Mouse (Mus musculus): ENCODE results near the gene Ubn2. TPM values are rescaled to one million over a fixed set of nuclear protein-coding genes. Genes with fewer than 3 reads are reported as not detected.
"Not testable (repeated sequence)": the region's sequence is repeated elsewhere in the genome, so short reads cannot be mapped to it uniquely, and the experiment has no call there.

Ubn2 gene
- total and polyA plus RNA-seq, 2 experiments from 2014 or later: 13.5 to 24.0 TPM

- Histone ChIP-seq H3K27me3 (ENCODE audit: insufficient read depth, low read length) (no peaks in the 10 kb centered on the region), H3K4me1 (ENCODE audit: insufficient read depth, low read length) (no peaks in the 10 kb centered on the region), H3K4me3 (ENCODE audit: low read depth, low read length) (no peak overlapping the region), H3K27ac (ENCODE audit: low read depth, low read length) (no peak overlapping the region), H3K4me2 (ENCODE audit: low read depth, low read length, poor library complexity, severe bottlenecking) (no peak overlapping the region), H3K36me3 (ENCODE audit: insufficient read depth, low read length) (peaks cover 18% of the 10 kb centered on the region), H3K9me3 (ENCODE audit: low read length) (no peaks in the 10 kb centered on the region), H3K9ac (replicated peaks; ENCODE audit: low read length, poor library complexity, severe bottlenecking) (no peak overlapping the region)
- DNase-seq (ENCODE audit: low spot score) (no peak), ATAC-seq (ENCODE audit: low FRiP score) (no peak)
- 94% methylated on average over 2 of the region's 2 CpGs for WGBS
- TF ChIP-seq CTCF (IDR thresholded peaks at IDR 0.05): no peak
Measured at GRCm38 (mm10) chr6:38448295-38448694, 14.5 kb downstream of the Ubn2 start.

GRCm38 (mm10) chr6:38453049-38453448 lies 19.3 kb downstream of the Ubn2 start:
- TF ChIP-seq CTCF (IDR thresholded peaks at IDR 0.05): no peak
- Histone ChIP-seq H3K36me3 (ENCODE audit: insufficient read depth, low read length) (peaks cover 14% of the 10 kb centered on the region), H3K4me3 (ENCODE audit: low read depth, low read length) (no peak overlapping the region), H3K9me3 (ENCODE audit: low read length) (no peaks in the 10 kb centered on the region), H3K4me1 (ENCODE audit: insufficient read depth, low read length) (no peaks in the 10 kb centered on the region), H3K27me3 (ENCODE audit: insufficient read depth, low read length) (no peaks in the 10 kb centered on the region), H3K27ac (ENCODE audit: low read depth, low read length) (no peak overlapping the region), H3K9ac (replicated peaks; ENCODE audit: low read length, poor library complexity, severe bottlenecking) (no peak overlapping the region), H3K4me2 (ENCODE audit: low read depth, low read length, poor library complexity, severe bottlenecking) (no peak overlapping the region)
- DNase-seq (ENCODE audit: low spot score) (no peak), ATAC-seq (ENCODE audit: low FRiP score) (no peak)
- WGBS: 95% methylated on average over 4 of the region's 4 CpGs

GRCm38 (mm10) chr6:38456425-38456824 lies 22.7 kb downstream of the Ubn2 start:
- H3K4me3 ChIP-seq (ENCODE audit: low read depth, low read length); H3K4me2 ChIP-seq (ENCODE audit: low read depth, low read length, poor library complexity, severe bottlenecking); DNase-seq (ENCODE audit: low spot score); H3K4me1 ChIP-seq (ENCODE audit: insufficient read depth, low read length); H3K9me3 ChIP-seq (ENCODE audit: low read length); H3K27ac ChIP-seq (ENCODE audit: low read depth, low read length); H3K27me3 ChIP-seq (ENCODE audit: insufficient read depth, low read length); H3K9ac ChIP-seq (replicated peaks; ENCODE audit: low read length, poor library complexity, severe bottlenecking); ATAC-seq (ENCODE audit: low FRiP score): not testable (repeated sequence)
- peaks cover 15% of the 10 kb centered on the region for H3K36me3 ChIP-seq (ENCODE audit: insufficient read depth, low read length)

GRCm38 (mm10) chr6:38458075-38458474 lies 24.3 kb downstream of the Ubn2 start:
- ATAC-seq (ENCODE audit: low FRiP score): no peak
- peaks cover 25% of the 10 kb centered on the region for H3K36me3 ChIP-seq (ENCODE audit: insufficient read depth, low read length)
- no peak for DNase-seq (ENCODE audit: low spot score)
- no peaks in the 10 kb centered on the region for H3K27me3 ChIP-seq (ENCODE audit: insufficient read depth, low read length)
- no peak overlapping the region for H3K9ac ChIP-seq (replicated peaks; ENCODE audit: low read length, poor library complexity, severe bottlenecking)
- no peaks in the 10 kb centered on the region for H3K4me1 ChIP-seq (ENCODE audit: insufficient read depth, low read length)
- 98% methylated on average over 3 of the region's 3 CpGs for WGBS
- no peak overlapping the region for H3K27ac ChIP-seq (ENCODE audit: low read depth, low read length)
- H3K4me2 ChIP-seq (ENCODE audit: low read depth, low read length, poor library complexity, severe bottlenecking): no peak overlapping the region
- no peak for TF ChIP-seq CTCF (IDR thresholded peaks at IDR 0.05)
- no peak overlapping the region for H3K4me3 ChIP-seq (ENCODE audit: low read depth, low read length)
- H3K9me3 ChIP-seq (ENCODE audit: low read length): no peaks in the 10 kb centered on the region

GRCm38 (mm10) chr6:38469591-38469990 lies 35.8 kb downstream of the Ubn2 start:
- WGBS: 94% methylated on average over 4 of the region's 4 CpGs
- no peak overlapping the region for H3K9ac ChIP-seq (replicated peaks; ENCODE audit: low read length, poor library complexity, severe bottlenecking)
- H3K27ac ChIP-seq (ENCODE audit: low read depth, low read length): no peak overlapping the region
- no peak overlapping the region for H3K4me2 ChIP-seq (ENCODE audit: low read depth, low read length, poor library complexity, severe bottlenecking)
- DNase-seq (ENCODE audit: low spot score): no peak
- H3K4me1 ChIP-seq (ENCODE audit: insufficient read depth, low read length): no peaks in the 10 kb centered on the region
- H3K36me3 ChIP-seq (ENCODE audit: insufficient read depth, low read length): peaks cover 12% of the 10 kb centered on the region
- peak; percentile 38 for TF ChIP-seq CTCF (IDR thresholded peaks at IDR 0.05)
- H3K27me3 ChIP-seq (ENCODE audit: insufficient read depth, low read length): no peaks in the 10 kb centered on the region
- no peaks in the 10 kb centered on the region for H3K9me3 ChIP-seq (ENCODE audit: low read length)
- H3K4me3 ChIP-seq (ENCODE audit: low read depth, low read length): no peak overlapping the region
- no peak for ATAC-seq (ENCODE audit: low FRiP score)

- Histone ChIP-seq H3K4me3 (ENCODE audit: low read depth, low read length) (no peak overlapping the region), H3K4me1 (ENCODE audit: insufficient read depth, low read length) (no peaks in the 10 kb centered on the region), H3K9ac (replicated peaks; ENCODE audit: low read length, poor library complexity, severe bottlenecking) (no peak overlapping the region), H3K27me3 (ENCODE audit: insufficient read depth, low read length) (no peaks in the 10 kb centered on the region), H3K27ac (ENCODE audit: low read depth, low read length) (no peak overlapping the region), H3K9me3 (ENCODE audit: low read length) (no peaks in the 10 kb centered on the region), H3K4me2 (ENCODE audit: low read depth, low read length, poor library complexity, severe bottlenecking) (no peak overlapping the region), H3K36me3 (ENCODE audit: insufficient read depth, low read length) (peaks cover 34% of the 10 kb centered on the region)
- ATAC-seq (ENCODE audit: low FRiP score): no peak
- 57% methylated on average over 5 of the region's 5 CpGs for WGBS
- peak; percentile 15 for DNase-seq (ENCODE audit: low spot score)
- TF ChIP-seq CTCF (IDR thresholded peaks at IDR 0.05): no peak
Measured at GRCm38 (mm10) chr6:38481694-38482371, 48.1 kb downstream of the Ubn2 start.
